Mouse (Mus musculus): ENCODE measurements around the gene Slc9a2.

Slc9a2 gene

DNA sequence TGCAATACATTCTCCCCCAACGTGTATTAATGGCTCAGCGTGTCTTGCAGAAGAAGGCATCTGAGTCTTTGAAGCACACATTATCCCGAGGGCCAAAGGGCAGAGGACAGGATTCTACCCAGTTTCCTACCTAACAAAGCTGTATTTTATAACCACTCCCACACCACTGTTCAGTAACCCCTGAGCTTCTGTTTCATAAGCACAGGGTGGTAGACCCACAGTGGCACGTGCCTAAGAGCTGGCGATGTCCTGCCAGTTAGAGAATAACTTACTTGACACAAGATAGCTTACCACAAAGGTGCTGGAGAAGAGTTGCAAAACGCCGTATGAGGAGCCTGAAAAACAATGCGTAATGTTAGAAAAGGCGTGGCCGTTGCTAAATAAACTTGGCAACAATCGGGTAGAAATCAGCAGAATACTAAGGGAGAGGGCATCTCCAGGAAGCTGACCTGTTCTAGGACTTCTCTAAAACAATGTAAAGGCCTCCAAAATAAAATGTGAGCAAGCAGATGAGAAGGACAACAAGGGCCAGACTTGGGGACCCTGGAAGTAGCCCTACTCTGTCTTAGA, 105.6 kb downstream of the Slc9a2 start:
- no peak for DNase-seq (ENCODE audit: low read depth)

- peak; percentile 27 for DNase-seq (ENCODE audit: low read depth)
These were observed 108.6 kb downstream of the Slc9a2 start for GRCm38 (mm10) chr1:40788956-40789355.

DNA sequence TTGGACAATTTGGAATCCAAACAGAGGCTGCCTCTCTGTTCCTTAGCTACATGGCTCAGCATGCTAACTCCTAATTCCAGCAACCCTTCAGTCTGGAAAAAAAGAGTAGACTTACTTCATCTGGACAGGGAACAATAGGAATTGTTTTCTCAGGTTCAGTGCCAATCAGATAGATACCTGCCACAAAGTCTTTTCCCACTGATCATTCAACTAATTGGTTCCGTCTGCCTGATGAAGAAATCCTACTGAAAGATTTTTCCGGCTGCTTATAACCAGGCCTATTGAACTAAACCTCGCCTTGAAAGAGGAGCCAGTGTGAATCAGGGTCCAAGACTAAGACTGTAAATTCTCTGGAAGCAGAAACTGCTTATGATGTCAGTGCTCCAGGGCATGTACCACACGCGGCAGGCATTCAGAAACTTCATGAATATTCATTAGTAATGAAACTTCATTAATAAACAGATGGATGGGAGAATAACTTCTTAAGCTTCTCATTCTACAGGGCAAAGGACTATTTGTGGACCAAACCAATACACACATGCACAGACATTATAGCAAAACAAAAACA, 109.4 kb downstream of the Slc9a2 start:
- DNase-seq (ENCODE audit: low read depth), result peak; percentile 82

- peak; percentile 95 for DNase-seq (ENCODE audit: low read depth)
These were observed 110.2 kb downstream of the Slc9a2 start, which contains the start of gene Mfsd9 for GRCm38 (mm10) chr1:40790324-40791141. TSS of gene Mfsd9 (minus strand) at chr1:40790687.

- DNase-seq (ENCODE audit: low read depth), result no peak
These were observed 115.1 kb downstream of the Slc9a2 start for GRCm38 (mm10) chr1:40795508-40795907.

DNA sequence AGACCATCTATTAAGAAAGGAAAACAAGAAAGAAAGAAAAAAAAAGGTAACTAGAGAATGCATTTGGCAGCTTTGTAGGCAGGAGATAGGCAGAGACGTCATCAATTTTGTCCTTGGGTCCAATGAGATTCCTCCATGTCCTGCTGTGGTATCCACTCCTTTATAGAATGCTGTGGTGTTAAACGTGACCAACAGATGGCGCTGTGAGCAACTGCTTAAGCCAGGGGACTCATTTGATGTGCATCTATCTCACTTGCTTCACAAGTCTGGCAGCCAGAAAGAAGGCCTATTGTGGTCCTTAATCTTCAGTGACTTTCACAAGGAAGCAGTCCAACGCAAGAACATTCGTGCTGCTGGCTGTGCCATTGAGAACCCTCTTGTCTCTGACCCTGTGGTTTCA, 117.0 kb downstream of the Slc9a2 start:
- peak; percentile 89 for DNase-seq (ENCODE audit: low read depth)

DNA sequence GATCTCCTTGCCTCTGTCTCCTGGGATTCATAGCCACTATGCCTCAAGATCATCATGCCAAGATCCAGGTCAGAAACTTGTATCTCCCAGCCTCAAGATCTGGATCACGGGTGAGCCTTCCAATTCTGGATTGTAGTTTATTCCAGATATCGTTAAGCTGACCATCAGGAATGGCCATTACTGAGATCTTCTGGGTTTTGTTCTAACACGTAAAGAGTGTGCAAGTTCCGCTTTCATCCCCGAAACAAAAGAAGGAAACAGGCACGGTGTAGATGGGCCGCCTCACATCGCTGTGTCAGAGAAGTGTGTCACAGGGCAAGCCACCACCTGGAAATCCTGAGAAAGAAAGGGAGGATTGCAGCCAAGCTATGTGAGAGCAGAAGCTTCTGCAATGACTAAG, 118.7 kb downstream of the Slc9a2 start:
- DNase-seq (ENCODE audit: low read depth), result no peak

DNA sequence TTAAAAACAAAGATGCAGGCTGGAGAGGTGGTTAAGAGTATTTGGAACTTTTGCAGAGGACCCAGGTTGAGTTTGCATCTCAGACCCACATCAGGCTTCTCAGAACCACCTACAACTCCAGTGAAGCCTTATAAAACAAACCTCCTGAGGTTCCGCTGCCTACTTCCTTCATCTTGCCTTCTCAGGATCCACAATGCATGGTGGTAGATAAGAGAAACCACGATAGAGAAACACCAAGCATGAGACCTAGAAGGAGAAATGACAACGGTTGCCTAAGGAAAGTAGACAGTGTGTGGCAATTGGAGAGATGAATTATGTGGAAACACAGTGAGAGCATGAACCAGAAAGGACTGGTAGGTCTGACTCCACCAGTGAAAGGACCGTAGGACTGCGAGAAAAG, 120.5 kb downstream of the Slc9a2 start:
- no peak for DNase-seq (ENCODE audit: low read depth)

DNA sequence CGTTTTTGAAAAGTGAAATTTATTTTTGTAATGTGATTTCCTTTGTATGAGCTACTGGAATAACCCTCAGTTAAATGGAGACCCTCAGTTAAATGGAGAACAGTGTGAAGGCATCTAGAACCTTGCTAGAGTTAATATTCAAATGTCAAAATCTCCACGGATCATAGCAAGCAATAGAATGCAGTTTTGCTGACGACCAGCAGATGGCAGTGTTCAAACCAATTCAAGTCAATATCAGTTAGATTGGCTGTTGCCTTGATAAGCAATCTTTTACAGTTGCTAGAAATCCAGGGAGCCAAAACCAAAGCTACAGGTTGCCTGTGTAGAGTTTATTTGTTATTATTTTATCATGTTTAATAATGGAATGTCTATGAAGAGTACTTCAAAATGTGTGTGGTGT, 122.4 kb downstream of the Slc9a2 start:
- peak; percentile 83 for DNase-seq (ENCODE audit: low read depth)

DNA sequence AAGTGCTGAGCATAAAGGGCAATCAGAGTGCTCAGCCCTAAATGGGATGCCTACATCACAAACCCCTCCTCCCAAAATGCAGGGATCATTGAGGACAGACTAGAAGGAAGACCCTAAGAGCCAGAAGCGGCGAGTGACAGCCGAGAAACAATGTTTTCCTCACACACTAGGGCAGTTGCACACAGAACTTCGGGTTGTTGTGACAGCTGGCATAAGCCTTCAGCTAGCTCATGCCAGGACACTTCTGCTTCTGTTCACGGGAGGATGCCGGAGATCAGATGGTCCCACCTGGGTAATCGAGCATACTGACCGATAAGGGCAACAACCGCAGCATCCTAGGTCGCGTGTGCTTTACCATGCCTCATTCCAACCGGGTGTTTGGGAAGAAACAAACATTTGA, 123.7 kb downstream of the Slc9a2 start:
- DNase-seq (ENCODE audit: low read depth), result no peak

- DNase-seq (ENCODE audit: low read depth), result no peak
These were observed 125.0 kb downstream of the Slc9a2 start, which contains the start of gene Tmem182 for GRCm38 (mm10) chr1:40805351-40805750. TSS of gene Tmem182 (plus strand) at chr1:40805601.

GRCm38 (mm10) chr1:40805891-40806290, 125.5 kb downstream of the Slc9a2 start:
- no peak for DNase-seq (ENCODE audit: low read depth)

- DNase-seq (ENCODE audit: low read depth), result peak; percentile 38
These were observed 128.3 kb downstream of the Slc9a2 start for GRCm38 (mm10) chr1:40808643-40809042.

DNA sequence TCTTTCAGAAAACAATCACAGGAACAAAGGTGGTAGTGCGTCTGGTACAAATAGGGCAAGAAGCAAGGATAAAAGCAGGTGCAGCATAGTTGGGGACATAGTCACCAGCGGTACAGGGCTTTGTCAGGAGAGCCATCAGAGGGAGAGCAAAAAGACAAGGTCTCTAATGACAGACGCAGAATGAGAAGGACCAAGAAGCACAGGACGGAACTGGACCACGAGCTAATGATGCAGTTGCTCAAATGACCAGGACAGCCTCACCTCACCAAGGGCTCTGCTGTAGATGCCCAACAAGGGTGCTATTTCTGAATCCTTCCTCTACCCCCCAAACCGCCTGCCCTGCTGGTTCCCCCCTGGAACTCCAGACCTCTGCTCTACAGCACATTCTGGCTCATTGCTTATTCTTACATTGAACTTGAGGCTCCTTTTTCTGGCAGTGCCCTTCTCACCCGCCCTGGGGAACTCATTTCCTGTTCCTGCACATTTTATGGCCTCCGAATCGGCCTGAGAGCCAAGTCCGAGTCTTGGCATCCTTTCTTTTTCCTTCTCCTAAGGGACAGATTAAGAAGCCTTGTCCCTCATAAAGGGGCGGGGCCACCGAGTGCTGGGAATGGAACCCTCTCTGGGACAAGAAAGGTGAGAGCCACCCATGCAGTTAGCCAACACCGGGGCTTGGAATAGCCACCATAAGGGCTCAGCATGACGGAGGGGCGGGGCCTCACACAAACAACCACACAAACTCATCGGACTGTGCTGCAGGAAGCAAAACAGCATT, 134.9 kb downstream of the Slc9a2 start:
- no peak for DNase-seq (ENCODE audit: low read depth)

Measured in NIH3T3 (cell line).